Mouse (Mus musculus) hindbrain, postnatal 0 days (tissue): ENCODE measurements at regions not wholly inside any gene's neighbourhood (a gene's known extent, or its start where the extent isn't known, plus 50 kb on each side); places are given as distances from the start of the nearest gene placed in this dataset.

Source experiments
- ATAC-seq: fragments of 200-750 bp; cut with Nextera tagmentation; 2 replicates; pipeline ENCODE4 v1.8.0; 2017; ENCODE audit warnings: mild to moderate bottlenecking, moderate TSS enrichment, moderate library complexity
- DNase-seq: peaks from one replicate; pipeline ENCODE4 v3.0.0-alpha.2; 2015; ENCODE audit warnings: low spot score
- H3K27ac ChIP-seq: fragments of 300-500 bp; sonication (generic); 2 replicates; pipeline ENCODE4 v1.5.1; 2014; ENCODE audit warnings: mild to moderate bottlenecking
- H3K27me3 ChIP-seq: fragments of 300-500 bp; sonication (generic); 2 replicates; pipeline ENCODE4 v1.6.1; 2014; ENCODE audit warnings: low read length, mixed read lengths; ENCODE audit not compliant: insufficient read depth
- H3K36me3 ChIP-seq: fragments of 300-500 bp; sonication (generic); 2 replicates; pipeline ENCODE4 v1.6.1; 2014; ENCODE audit warnings: low read length, mixed read lengths; ENCODE audit not compliant: insufficient read depth
- H3K4me1 ChIP-seq: fragments of 300-500 bp; sonication (generic); 2 replicates; pipeline ENCODE4 v1.6.1; 2014; ENCODE audit warnings: antibody characterized with exemption, low read length, mixed read lengths; ENCODE audit not compliant: insufficient read depth
- H3K4me2 ChIP-seq: fragments of 300-500 bp; sonication (generic); 2 replicates; pipeline ENCODE4 v1.6.1; 2014; ENCODE audit warnings: low read depth, mild to moderate bottlenecking, low read length, moderate library complexity, mixed read lengths
- H3K4me3 ChIP-seq: fragments of 300-500 bp; sonication (generic); 2 replicates; pipeline ENCODE4 v1.5.1; 2014; ENCODE audit warnings: low read length
- H3K9ac ChIP-seq: fragments of 300-500 bp; sonication (generic); replicated peaks from 2 replicates; pipeline ENCODE4 v1.6.1; 2014; ENCODE audit warnings: mild to moderate bottlenecking, low read length, moderate library complexity, mixed read lengths
- H3K9me3 ChIP-seq: fragments of 300-500 bp; sonication (generic); 2 replicates; pipeline ENCODE4 v1.6.1; 2016; ENCODE audit warnings: low read length, mixed read lengths
- CTCF ChIP-seq: IDR thresholded peaks from 2 replicates; pipeline ENCODE4 v1.5.1; 2016; ENCODE audit warnings: antibody characterized with exemption, control low read depth, low read depth
- WGBS: fragments of 180-500 bp; shearing (Covaris S2); extraction: QIAGEN DNeasy Blood & Tissue Kit; methylation state at CpG from one replicate; pipeline ENCODE4 v1.1.7; 2014; 5-methylcytosine and 5-hydroxymethylcytosine counted together

GRCm38 (mm10) chr11:24226755-24227154 lies 148.9 kb downstream of the Bcl11a start:
- H3K4me3 ChIP-seq, result no peak overlapping the region
- H3K4me2 ChIP-seq, result no peak overlapping the region
- WGBS, result 84% methylated on average over 3 of the region's 3 CpGs
- ATAC-seq, result no peak
- no peak for DNase-seq
- no peak for TF ChIP-seq CTCF
- H3K27ac ChIP-seq, result no peak overlapping the region
- H3K27me3 ChIP-seq, result no peaks in the 10 kb centered on the region
- H3K4me1 ChIP-seq, result no peaks in the 10 kb centered on the region
- H3K9ac ChIP-seq, result no peak overlapping the region
- H3K36me3 ChIP-seq, result no peaks in the 10 kb centered on the region
- H3K9me3 ChIP-seq, result no peaks in the 10 kb centered on the region

- TF ChIP-seq CTCF, result no peak
- Histone ChIP-seq H3K36me3 (no peaks in the 10 kb centered on the region), H3K27ac (no peak overlapping the region), H3K4me2 (no peak overlapping the region), H3K4me1 (no peaks in the 10 kb centered on the region), H3K27me3 (no peaks in the 10 kb centered on the region), H3K9ac (no peak overlapping the region), H3K4me3 (no peak overlapping the region), H3K9me3 (no peaks in the 10 kb centered on the region)
- no peak for DNase-seq
- no peak for ATAC-seq
- WGBS, result 90% methylated on average over 11 of the region's 11 CpGs
These were observed 155.5 kb downstream of the Bcl11a start for GRCm38 (mm10) chr11:24233376-24233775.

- TF ChIP-seq CTCF, result no peak
- H3K4me1 ChIP-seq, result no peaks in the 10 kb centered on the region
- H3K4me3 ChIP-seq, result no peak overlapping the region
- H3K36me3 ChIP-seq, result no peaks in the 10 kb centered on the region
- H3K4me2 ChIP-seq, result no peak overlapping the region
- ATAC-seq (no peak), DNase-seq (no peak)
- H3K27ac ChIP-seq, result no peak overlapping the region
- H3K9me3 ChIP-seq, result no peaks in the 10 kb centered on the region
- no peak overlapping the region for H3K9ac ChIP-seq
- WGBS, result 70% methylated on average over 9 of the region's 9 CpGs
- no peaks in the 10 kb centered on the region for H3K27me3 ChIP-seq
These were observed 156.0 kb downstream of the Bcl11a start for GRCm38 (mm10) chr11:24233821-24234220.

GRCm38 (mm10) chr11:24234422-24234821 lies 156.6 kb downstream of the Bcl11a start:
- no peaks in the 10 kb centered on the region for H3K4me1 ChIP-seq
- H3K9me3 ChIP-seq, result no peaks in the 10 kb centered on the region
- no peaks in the 10 kb centered on the region for H3K36me3 ChIP-seq
- H3K4me3 ChIP-seq, result no peak overlapping the region
- H3K27ac ChIP-seq, result no peak overlapping the region
- 39% methylated on average over 3 of the region's 3 CpGs for WGBS
- no peak overlapping the region for H3K4me2 ChIP-seq
- no peak for TF ChIP-seq CTCF
- ATAC-seq (no peak), DNase-seq (no peak)
- no peaks in the 10 kb centered on the region for H3K27me3 ChIP-seq
- no peak overlapping the region for H3K9ac ChIP-seq

GRCm38 (mm10) chr11:24235326-24235725 lies 157.5 kb downstream of the Bcl11a start:
- ATAC-seq (no peak), DNase-seq (no peak)
- no peaks in the 10 kb centered on the region for H3K4me1 ChIP-seq
- H3K27me3 ChIP-seq, result no peaks in the 10 kb centered on the region
- no peak overlapping the region for H3K4me3 ChIP-seq
- no peak overlapping the region for H3K4me2 ChIP-seq
- no peaks in the 10 kb centered on the region for H3K36me3 ChIP-seq
- TF ChIP-seq CTCF, result no peak
- no peak overlapping the region for H3K9ac ChIP-seq
- H3K27ac ChIP-seq, result no peak overlapping the region
- H3K9me3 ChIP-seq, result no peaks in the 10 kb centered on the region
- WGBS, result 84% methylated on average over 4 of the region's 4 CpGs

GRCm38 (mm10) chr11:24239631-24240030 lies 161.8 kb downstream of the Bcl11a start:
- DNase-seq (no peak), ATAC-seq (no peak)
- TF ChIP-seq CTCF, result no peak
- H3K27me3 ChIP-seq, result no peaks in the 10 kb centered on the region
- H3K36me3 ChIP-seq, result no peaks in the 10 kb centered on the region
- no peaks in the 10 kb centered on the region for H3K4me1 ChIP-seq
- H3K9ac ChIP-seq, result no peak overlapping the region
- H3K27ac ChIP-seq, result no peak overlapping the region
- H3K9me3 ChIP-seq, result no peaks in the 10 kb centered on the region
- H3K4me3 ChIP-seq, result no peak overlapping the region
- 89% methylated on average over 6 of the region's 6 CpGs for WGBS
- H3K4me2 ChIP-seq, result no peak overlapping the region

GRCm38 (mm10) chr11:24242096-24242495 lies 164.2 kb downstream of the Bcl11a start:
- DNase-seq (no peak), ATAC-seq (no peak)
- H3K36me3 ChIP-seq, result no peaks in the 10 kb centered on the region
- no peak overlapping the region for H3K4me2 ChIP-seq
- WGBS, result 80% methylated on average over 4 of the region's 4 CpGs
- TF ChIP-seq CTCF, result no peak
- no peak overlapping the region for H3K9ac ChIP-seq
- H3K4me3 ChIP-seq, result no peak overlapping the region
- H3K27me3 ChIP-seq, result no peaks in the 10 kb centered on the region
- H3K9me3 ChIP-seq, result no peaks in the 10 kb centered on the region
- no peaks in the 10 kb centered on the region for H3K4me1 ChIP-seq
- H3K27ac ChIP-seq, result no peak overlapping the region
